9 mouse cellular contexts compared by ENCODE assay signal in the genomic region with DNA sequence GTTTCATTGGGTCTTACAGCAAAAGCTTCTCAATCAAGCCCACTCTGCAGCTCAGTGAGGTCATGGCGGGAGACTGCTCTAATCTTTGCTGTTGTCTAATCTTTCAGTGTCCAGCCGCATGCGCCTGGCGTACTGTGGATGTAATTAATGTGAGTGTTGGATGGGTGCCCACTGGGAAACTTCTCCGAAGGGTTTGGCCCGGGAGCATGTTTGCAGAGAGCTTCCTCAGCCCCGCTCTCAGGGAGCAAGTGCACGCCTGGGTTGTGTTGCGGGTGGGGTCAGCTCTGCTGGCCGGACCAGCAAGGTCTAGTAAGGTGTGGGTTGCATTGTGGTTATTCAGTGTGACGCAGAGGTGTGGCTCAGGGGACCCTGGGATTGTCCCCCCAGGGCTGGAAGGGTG. TPM values are rescaled to one million over a fixed set of nuclear protein-coding genes. Genes with fewer than 3 reads are reported as not detected.
A peak's percentile ranks its signal among the peaks of the same experiment; 100 is the strongest.
DNase-seq lines count a peak whose midpoint lies in the region; ATAC-seq lines count a peak whose summit lies in the region.
"Had no signal": no experiment of that assay in that cellular context is flagged by ENCODE, and none has a peak within 500 bp of the region (broad histone marks: within the 10 kb centered on the region; RNA-seq: fewer than 3 reads in every experiment).

No protein-coding gene starts in this region.

- no peaks in the 10 kb centered on the region for H3K9me3 ChIP-seq in neural tube, embryonic 13.5 days

- 58% methylated on average over 11 of the region's 11 CpGs for WGBS in neural tube, embryonic 13.5 days

- peaks cover 52% of the 10 kb centered on the region for H3K4me1 ChIP-seq in neural tube, embryonic 13.5 days (replicated peaks)

- no peak overlapping the region for H3K4me2 ChIP-seq in neural tube, embryonic 13.5 days

- H3K27me3 ChIP-seq in neural tube, embryonic 13.5 days: no peaks in the 10 kb centered on the region

- no peak for DNase-seq in neural tube, embryonic 10.5 days (ENCODE audit: extremely low spot score, low spot score)
- DNase-seq in heart, adult 18-20 months: peak; percentile 80 to 86
- peak; percentile 72 for DNase-seq in kidney, adult 9 months
- no peak for DNase-seq in layer of hippocampus, postnatal 25 days (ENCODE audit: extremely low spot score in 1 of 2, low spot score in 1 of 2)
- DNase-seq in T-cell, adult 2 months (ENCODE audit: low spot score): no peak
- no peak for DNase-seq in spleen, postnatal 14 days (ENCODE audit: low spot score in 2 of 2)

- ATAC-seq in neural tube, embryonic 13.5 days (ENCODE audit: low read depth): peak; percentile 34; the same call in 1 of the 2 replicates
- peak; percentile 51 for ATAC-seq in megakaryocyte progenitor cell, adult 5-6 weeks (replicated peaks; ENCODE audit: poor library complexity)

- no peak overlapping the region for H3K9ac ChIP-seq in neural tube, embryonic 13.5 days

- no peaks in the 10 kb centered on the region for H3K36me3 ChIP-seq in neural tube, embryonic 13.5 days

- peak overlapping the region; percentile 43 for H3K27ac ChIP-seq in neural tube, embryonic 13.5 days (replicated peaks)

- no peak overlapping the region for H3K4me3 ChIP-seq in neural tube, embryonic 13.5 days
- H3K4me3 ChIP-seq: erythroblast, embryonic 14.5 days had no signal

RNA-seq across cellular contexts. Expression of gene Zfp710, which starts 27.6 kb away (rescaled TPM):
- 15.0 and 18.9 TPM in 2 replicates for polyA plus RNA-seq in neural tube, embryonic 13.5 days (2015; fragmentation: Nextera tagmentation; extraction: Ambion mirVana)
- total RNA-seq in heart, adult 18-20 months (2021): 10 to 100 TPM; 21.6 to 22.4 TPM
- 18.9 and 19.3 TPM in 2 replicates for total RNA-seq in megakaryocyte progenitor cell, adult 5-6 weeks (2015)
- 22.7 and 23.6 TPM in 2 replicates for total RNA-seq in megakaryocyte progenitor cell, adult 5-6 weeks (2017)
- 10 to 100 TPM; 20.9 to 22.9 TPM for total RNA-seq in layer of hippocampus, postnatal 25 days (2021)

Comparison
In these comparisons a context has a peak if more than half of its experiments do, and no peak if none do; other contexts are left out.
1. DNase-seq: peak in heart, adult 18-20 months (2 of 2) and kidney, adult 9 months (single experiment); none in neural tube, embryonic 10.5 days (single experiment), layer of hippocampus, postnatal 25 days (0 of 2), T-cell, adult 2 months (single experiment) and spleen, postnatal 14 days (0 of 2).